Mouse (Mus musculus): ENCODE results near the gene Gm30191.

GRCm38 (mm10) chr4:134238686-134239085 is 8.0 kb upstream of the Gm30191 start:
- TF ChIP-seq CTCF (IDR thresholded peaks at IDR 0.05; ENCODE audit: borderline replicate concordance, extremely low read depth, insufficient read depth, insufficient read length), result no peak
- TF ChIP-seq POLR2A (IDR thresholded peaks at IDR 0.05; ENCODE audit: borderline replicate concordance, extremely low read depth, insufficient read depth, insufficient read length, poor library complexity, severe bottlenecking), result no peak
